Comparison of ENCODE assay signal across 28 mouse cellular contexts in the genomic region with DNA sequence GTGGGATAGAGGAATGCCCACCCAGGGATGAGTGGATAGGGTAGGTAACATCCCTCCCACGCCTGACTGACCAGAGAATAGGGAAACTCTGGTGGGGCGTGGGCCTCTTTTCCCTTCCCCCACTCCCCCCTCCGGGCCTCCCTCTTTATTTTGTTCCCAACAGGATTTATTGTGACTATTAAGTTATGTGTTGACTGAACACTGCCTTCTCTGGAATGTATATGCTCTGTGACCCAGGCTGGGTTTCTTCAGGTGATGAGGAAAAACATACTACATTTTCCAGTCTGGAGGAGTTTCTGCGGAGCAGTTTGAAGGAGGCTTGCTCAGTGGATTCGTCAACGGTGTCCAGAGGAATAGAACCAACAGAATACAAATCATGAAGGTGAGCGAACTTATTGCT. TPM values are rescaled to one million over a fixed set of nuclear protein-coding genes. Genes with fewer than 3 reads are reported as not detected.
DNase-seq lines count a peak whose midpoint lies in the region; ATAC-seq lines count a peak whose summit lies in the region.
"Had no signal": no experiment of that assay in that cellular context is flagged by ENCODE, and none has a peak within 500 bp of the region (broad histone marks: within the 10 kb centered on the region; RNA-seq: fewer than 3 reads in every experiment).

A gene (plus strand): TSS at position 301 of the 400 bp plus-strand sequence.

- H3K4me1 ChIP-seq in kidney, embryonic 16.5 days (ENCODE audit: insufficient read depth, low read length), result peaks cover 14% of the 10 kb centered on the region
- H3K4me1 ChIP-seq: embryonic facial prominence, embryonic 10.5 days; embryonic facial prominence, embryonic 12.5 days had no signal

- no peaks in the 10 kb centered on the region for H3K9me3 ChIP-seq in kidney, embryonic 16.5 days (ENCODE audit: low read length)
- H3K9me3 ChIP-seq: embryonic facial prominence, embryonic 10.5 days; embryonic facial prominence, embryonic 12.5 days; forebrain, embryonic 13.5 days; forebrain, embryonic 15.5 days; G1E had no signal

- no peak within 1 kb of the TSS for H3K9ac ChIP-seq in kidney, embryonic 16.5 days (replicated peaks; ENCODE audit: low read length)
- H3K9ac ChIP-seq: embryonic facial prominence, embryonic 12.5 days; forebrain, embryonic 13.5 days; forebrain, embryonic 15.5 days had no signal

- no peaks in the 10 kb centered on the region for H3K36me3 ChIP-seq in kidney, embryonic 16.5 days (ENCODE audit: insufficient read depth, low read length)
- H3K36me3 ChIP-seq: embryonic facial prominence, embryonic 10.5 days; embryonic facial prominence, embryonic 12.5 days; forebrain, embryonic 15.5 days; G1E had no signal

- H3K4me3 ChIP-seq in kidney, embryonic 16.5 days (ENCODE audit: low read length), result no peak within 1 kb of the TSS
- H3K4me3 ChIP-seq: embryonic facial prominence, embryonic 10.5 days; embryonic facial prominence, embryonic 12.5 days; forebrain, embryonic 13.5 days; forebrain, embryonic 15.5 days had no signal

- no peaks in the 10 kb centered on the region for H3K27me3 ChIP-seq in kidney, embryonic 16.5 days (ENCODE audit: insufficient read depth, low read length)
- H3K27me3 ChIP-seq: CH12.LX; embryonic facial prominence, embryonic 12.5 days; forebrain, embryonic 13.5 days; forebrain, embryonic 15.5 days; Patski had no signal

- WGBS in kidney, embryonic 16.5 days, result 31% methylated on average over 7 of the region's 7 CpGs

- no peak for ATAC-seq in kidney, embryonic 16.5 days (ENCODE audit: low FRiP score, low TSS enrichment)
- ATAC-seq: activated CD4-positive, CD25-positive, alpha-beta regulatory T cell, adult 4 months; CD4-positive, CD25-positive, alpha-beta regulatory T cell, adult 4 months; forebrain, embryonic 13.5 days; forebrain, embryonic 15.5 days; Patski had no signal

- H3K27ac ChIP-seq in kidney, embryonic 16.5 days (ENCODE audit: low read length), result peak within 1 kb of the TSS; percentile 50; the same call in 1 of the 2 replicates
- H3K27ac ChIP-seq: embryonic facial prominence, embryonic 10.5 days; embryonic facial prominence, embryonic 12.5 days; forebrain, embryonic 13.5 days; forebrain, embryonic 15.5 days had no signal

- peak; percentile 72 for DNase-seq in heart, adult 11 months
- DNase-seq in heart, postnatal 4 days, result no peak
- no peak for DNase-seq in kidney, postnatal 10 days
- peak; percentile 13 to 22 for DNase-seq in kidney, postnatal 4 days
- DNase-seq in kidney, postnatal 36 days, result no peak
- DNase-seq: adrenal gland, adult 8-10 months; adrenal gland, postnatal 14 days; adrenal gland, postnatal 36 days; B cell, adult 2 months; cerebellum, adult 11-12 months; cerebellum, adult 2 months; cerebellum, adult 9-10 months; cerebellum, postnatal 10 days; cerebellum, postnatal 25 days had no signal

- H3K4me2 ChIP-seq in kidney, embryonic 16.5 days (replicated peaks; ENCODE audit: low read depth, low read length), result no peak within 1 kb of the TSS
- H3K4me2 ChIP-seq: embryonic facial prominence, embryonic 12.5 days; forebrain, embryonic 13.5 days; forebrain, embryonic 15.5 days had no signal

RNA-seq across cellular contexts. Expression of the gene that starts here (rescaled TPM):
- total RNA-seq in heart, postnatal 4 days (2021), result not detected
- 3.1 and 4.2 TPM in 2 replicates for polyA plus RNA-seq in kidney, embryonic 16.5 days (2015; fragmentation: Nextera tagmentation; extraction: Ambion mirVana)
- total RNA-seq: adrenal gland, adult 18-20 months; adrenal gland, adult 8-10 months; adrenal gland, postnatal 14 days; adrenal gland, postnatal 36 days; CH12.LX; G1E had no signal
- polyA plus RNA-seq: activated CD4-positive, CD25-positive, alpha-beta regulatory T cell, adult 4 months; cerebellum, adult 2 months; cortical plate, adult 2 months; embryonic facial prominence, embryonic 10.5 days; embryonic facial prominence, embryonic 14.5 days; forebrain, embryonic 11.5 days; forebrain, embryonic 13.5 days; forebrain, embryonic 15.5 days; G1E had no signal

Comparison
In these comparisons a context has a peak if more than half of its experiments do, and no peak if none do; other contexts are left out.
1. DNase-seq: peak in heart, adult 11 months (single experiment) and kidney, postnatal 4 days (2 of 2); none in heart, postnatal 4 days (single experiment), kidney, postnatal 10 days (single experiment) and kidney, postnatal 36 days (0 of 2).